Mouse (Mus musculus): ENCODE measurements around the gene Gm3336.

Gene Gm3336

DNA sequence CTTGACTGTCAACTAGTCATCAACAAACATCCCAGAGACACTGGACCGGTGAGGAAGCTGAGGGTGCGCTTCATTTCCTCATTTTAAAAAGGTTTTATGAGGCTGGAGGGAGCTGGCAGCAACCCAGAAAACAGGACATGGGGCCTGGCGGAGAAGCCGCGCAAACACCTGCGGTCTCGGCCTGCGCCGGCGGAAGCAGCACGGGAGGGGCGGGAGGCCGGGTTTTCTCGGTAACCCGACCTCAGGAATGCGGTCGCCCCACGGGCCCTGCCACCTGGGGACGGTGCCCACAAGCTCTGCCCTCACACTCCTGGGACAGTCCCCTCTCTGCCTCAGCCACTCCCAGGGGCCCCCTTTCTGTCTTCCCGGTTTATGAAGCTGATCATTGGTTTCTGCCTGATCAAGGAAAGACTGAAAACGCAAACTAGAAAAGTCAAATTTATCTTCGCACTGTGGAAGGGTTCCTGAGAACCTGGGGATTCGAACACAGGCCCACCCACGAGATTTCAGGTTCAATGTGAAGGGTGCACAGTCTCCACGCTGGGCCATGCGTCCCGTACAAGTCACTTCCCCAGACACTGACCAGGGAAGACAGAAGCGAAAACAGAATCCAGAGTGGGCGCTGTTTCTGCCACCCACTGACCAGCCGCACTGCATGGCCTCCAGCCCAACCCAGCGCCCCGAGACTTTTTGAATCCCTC, 22.9 kb upstream of the Gm3336 start:
- DNase-seq (ENCODE audit: low spot score in 2 of 2) = no peak

GRCm38 (mm10) chr8:70696019-70696885, 22.1 kb upstream of the Gm3336 start:
- DNase-seq (ENCODE audit: low spot score in 2 of 2) = no peak

- DNase-seq (ENCODE audit: low spot score in 2 of 2) = no peak
These were observed 21.4 kb upstream of the Gm3336 start for GRCm38 (mm10) chr8:70696946-70697345.

DNA sequence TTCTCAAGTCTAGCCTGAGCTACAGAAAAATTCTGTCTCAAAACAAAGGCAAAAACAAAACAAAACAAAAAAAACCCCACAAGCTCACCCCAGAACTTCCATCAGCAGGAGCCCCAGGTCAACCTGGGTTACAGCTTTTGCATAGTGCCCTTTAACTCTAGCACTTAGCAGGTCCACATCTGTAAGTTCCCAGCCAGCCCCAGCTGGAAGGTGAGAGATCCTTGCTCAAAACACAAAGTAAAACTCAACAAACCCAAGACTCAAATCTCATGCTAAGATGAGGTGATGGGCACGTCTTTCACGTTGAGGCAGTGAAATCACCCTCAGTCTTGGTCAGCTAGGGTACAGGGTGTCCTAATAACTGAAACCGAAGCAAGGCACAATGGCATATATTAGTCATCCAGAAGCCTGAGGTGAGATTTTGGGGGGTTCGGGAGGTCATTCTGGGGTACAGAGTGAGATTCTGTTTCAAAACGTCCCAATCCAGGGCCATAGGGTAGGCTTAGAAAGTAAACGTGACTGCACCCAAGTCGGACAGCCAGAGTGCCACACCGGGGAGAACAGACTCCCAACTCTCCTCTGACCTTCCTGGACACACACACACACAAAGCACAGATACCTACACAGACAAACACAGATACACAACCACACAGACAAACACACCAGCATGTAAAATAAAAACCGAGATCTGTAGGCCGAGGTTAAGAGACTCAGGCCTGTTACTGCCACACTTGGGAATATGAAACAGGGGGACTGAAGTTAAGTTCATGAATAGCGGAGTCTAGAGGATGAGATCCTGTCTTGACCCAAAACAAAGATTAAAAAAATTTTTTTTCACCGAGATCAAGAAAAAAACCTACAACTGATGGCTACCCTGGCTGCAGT, 20.7 kb upstream of the Gm3336 start:
- no peak for DNase-seq (ENCODE audit: low spot score in 2 of 2)

DNA sequence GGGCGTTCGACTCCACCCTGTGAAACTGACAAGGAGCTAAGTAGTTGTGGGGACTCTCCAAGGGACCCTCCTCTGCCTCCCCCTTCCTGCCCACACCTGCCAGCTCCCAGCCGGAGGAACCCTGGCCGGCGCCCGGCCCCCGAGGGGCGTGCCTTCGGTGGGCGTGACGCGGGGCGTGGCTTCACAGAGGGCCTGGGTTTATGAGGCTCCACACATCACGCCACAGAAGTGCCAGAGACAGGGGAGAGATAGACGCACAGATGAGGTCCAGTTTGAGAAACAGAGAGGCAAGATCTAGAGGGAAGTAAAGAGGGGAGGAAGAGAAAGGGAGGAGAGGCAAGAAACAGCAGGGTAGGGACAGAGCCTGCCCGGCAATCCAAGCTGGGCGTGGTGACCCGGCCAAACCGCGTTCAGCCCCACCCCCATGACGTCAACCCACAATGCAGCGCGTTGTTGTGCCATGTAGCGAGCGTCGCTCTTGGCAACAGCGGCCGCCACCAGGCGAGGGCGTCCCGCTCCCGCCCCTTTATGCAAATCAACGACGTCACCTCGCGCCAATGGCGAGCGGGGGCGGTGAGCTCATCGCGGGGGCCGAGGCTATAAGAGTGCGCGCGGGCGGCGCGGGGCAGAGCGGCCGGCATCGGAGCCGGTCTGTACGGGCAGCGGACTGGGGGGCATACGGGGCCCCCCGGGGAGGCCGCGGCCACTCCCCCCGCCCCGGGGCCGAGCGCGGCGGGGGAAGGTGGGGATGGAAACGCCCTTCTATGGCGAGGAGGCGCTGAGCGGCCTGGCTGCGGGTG, 19.8 kb upstream of the Gm3336 start, which contains the start of gene Jund:
Gene Jund, plus strand, starts transcription at position 640 of the 800 bp plus-strand sequence.
- peak; percentile 97 to 98 for DNase-seq (ENCODE audit: low spot score in 2 of 2)

- DNase-seq (ENCODE audit: low spot score in 2 of 2) = peak; percentile 50 to 54
These were observed 19.1 kb upstream of the Gm3336 start for GRCm38 (mm10) chr8:70699116-70699833.

DNA sequence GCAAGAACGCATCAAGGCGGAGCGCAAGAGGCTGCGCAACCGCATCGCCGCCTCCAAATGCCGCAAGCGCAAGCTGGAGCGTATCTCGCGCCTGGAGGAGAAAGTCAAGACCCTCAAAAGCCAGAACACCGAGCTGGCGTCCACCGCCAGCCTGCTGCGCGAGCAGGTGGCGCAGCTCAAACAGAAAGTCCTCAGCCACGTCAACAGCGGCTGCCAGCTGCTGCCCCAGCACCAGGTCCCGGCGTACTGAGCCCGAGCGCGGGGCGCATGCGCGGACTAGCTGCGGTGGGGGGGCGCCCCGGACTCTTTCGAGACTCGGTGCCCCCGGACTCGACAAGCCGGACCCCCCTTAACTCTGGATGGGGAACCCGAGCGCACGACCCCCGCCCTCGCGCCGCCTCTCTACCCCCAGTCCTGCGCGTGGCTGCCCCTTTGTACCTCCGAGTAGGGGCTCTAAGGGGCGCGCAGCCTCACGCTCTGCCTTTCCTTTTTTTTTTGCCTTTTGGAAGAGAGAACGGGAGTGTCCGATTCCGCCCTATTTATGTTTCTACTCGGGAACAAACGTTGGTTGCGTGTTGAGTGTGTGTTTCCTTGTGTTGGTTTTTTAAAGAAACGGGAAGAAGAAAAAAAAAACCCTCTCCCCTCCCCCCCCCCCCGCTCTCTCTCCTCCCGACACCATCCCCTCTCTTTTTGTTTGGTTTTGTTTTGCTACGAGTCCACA, 18.3 kb upstream of the Gm3336 start:
- DNase-seq (ENCODE audit: low spot score in 2 of 2) = peak; percentile 79 to 80

GRCm38 (mm10) chr8:70700555-70700922, 17.8 kb upstream of the Gm3336 start:
- DNase-seq (ENCODE audit: low spot score in 2 of 2) = peak; percentile 83

GRCm38 (mm10) chr8:70701048-70701981, 17.0 kb upstream of the Gm3336 start:
- no peak for DNase-seq (ENCODE audit: low spot score in 2 of 2)

DNA sequence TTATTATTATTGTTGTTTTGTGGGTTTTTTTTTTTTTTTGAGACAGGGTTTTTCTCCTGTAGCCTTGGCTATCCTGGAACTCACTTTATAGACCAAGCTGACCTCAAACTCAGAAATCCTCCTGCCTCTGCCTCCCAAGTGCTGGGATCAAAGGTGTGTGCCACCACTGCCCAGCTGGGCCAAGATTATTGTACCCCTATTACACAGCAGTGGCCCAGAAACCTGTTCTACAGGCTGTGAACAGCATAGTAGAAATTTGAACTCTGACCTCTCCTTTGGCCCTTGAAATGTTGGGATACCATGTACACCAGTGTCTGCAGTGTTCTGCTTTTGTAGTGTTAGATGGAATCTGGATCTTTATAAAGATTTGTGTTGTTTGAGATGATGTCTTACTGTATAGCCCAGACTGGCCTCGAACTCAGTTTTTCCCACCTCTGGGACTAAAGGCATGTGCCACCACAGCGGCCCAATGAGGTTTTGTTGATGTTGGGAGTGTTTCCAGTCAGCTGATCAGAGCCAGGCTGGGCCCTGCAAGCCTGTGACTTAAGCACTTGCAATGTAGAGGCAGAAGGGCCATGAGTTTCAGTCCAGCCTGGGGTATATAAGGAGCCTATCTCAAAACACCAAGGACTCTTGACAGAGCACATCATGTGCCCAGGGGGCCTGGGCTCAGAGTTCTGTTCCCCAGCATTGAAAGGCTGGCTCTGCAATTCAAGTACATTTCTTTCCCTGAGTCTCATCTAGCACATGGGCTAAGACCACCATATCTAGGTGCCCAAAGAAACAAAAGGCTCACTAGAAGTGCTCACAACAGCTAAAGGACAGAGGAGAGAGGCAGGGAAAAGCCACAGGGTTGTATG, 16.1 kb upstream of the Gm3336 start:
- no peak for DNase-seq (ENCODE audit: low spot score in 2 of 2)

DNA sequence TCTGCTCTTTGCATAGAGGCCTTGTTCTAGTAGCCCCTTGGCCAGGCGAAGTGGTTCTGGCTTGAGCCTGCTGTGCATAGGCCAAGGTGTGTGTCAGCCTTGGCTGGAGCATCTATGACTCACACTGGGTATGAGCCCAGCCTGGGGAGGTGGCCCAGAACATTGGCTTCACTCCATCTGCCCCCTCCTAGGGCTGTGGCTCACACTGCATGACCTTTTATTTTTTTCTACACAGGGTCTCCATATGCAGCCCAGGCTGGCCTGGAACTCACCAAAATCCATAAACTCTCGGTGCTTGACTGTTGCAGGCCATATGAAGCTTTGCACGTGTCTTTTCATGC, 15.5 kb upstream of the Gm3336 start:
- DNase-seq (ENCODE audit: low spot score in 2 of 2) = no peak

GRCm38 (mm10) chr8:70703287-70703686, 15.1 kb upstream of the Gm3336 start, which contains the start of gene Iqcn:
Gene Iqcn (plus strand): TSS chr8:70703457.
- no peak for DNase-seq (ENCODE audit: low spot score in 2 of 2)

DNA sequence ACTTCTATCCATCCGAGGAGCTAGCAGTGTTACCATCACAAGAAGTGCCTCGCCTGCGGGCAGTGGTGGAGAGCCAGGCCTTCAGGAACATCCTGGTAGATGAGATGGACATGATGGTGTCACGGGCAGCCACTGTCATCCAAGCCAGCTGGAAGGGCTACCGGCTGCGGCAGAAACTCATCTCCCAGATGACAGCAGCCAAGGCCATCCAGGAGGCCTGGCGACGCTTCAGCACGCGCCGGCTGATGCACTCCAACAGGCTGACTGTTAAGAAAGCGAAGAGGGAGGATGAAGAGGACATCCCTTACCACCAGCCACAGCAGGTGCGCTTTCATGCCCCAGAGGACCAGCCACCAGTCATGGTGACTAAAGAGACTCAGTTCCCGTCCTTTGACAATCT, 10.1 kb upstream of the Gm3336 start:
- DNase-seq (ENCODE audit: low spot score in 2 of 2) = no peak

GRCm38 (mm10) chr8:70709794-70710193, 8.5 kb upstream of the Gm3336 start:
- no peak for DNase-seq (ENCODE audit: low spot score in 2 of 2)

DNA sequence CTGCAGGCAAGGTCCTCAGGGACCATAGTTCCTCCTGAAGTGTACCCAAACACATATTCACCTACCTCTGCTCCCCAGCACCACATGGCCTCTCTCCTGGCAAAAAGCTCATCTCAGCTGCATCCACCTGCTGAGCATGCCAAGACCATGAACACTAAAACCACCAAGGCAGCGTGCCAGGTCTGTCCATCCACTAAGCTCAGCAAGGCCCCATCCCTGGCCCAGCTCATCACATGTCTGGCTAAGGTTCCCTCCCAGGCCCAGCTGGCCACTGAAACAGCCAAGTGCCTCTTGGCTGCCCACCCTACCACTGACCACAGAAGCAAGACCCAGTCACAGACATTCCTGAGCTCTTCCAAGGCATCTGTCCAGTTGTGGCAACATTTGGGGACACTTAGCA, 8.0 kb upstream of the Gm3336 start:
- no peak for DNase-seq (ENCODE audit: low spot score in 2 of 2)

GRCm38 (mm10) chr8:70711041-70711440, 7.3 kb upstream of the Gm3336 start:
- DNase-seq (ENCODE audit: low spot score in 2 of 2) = no peak

DNA sequence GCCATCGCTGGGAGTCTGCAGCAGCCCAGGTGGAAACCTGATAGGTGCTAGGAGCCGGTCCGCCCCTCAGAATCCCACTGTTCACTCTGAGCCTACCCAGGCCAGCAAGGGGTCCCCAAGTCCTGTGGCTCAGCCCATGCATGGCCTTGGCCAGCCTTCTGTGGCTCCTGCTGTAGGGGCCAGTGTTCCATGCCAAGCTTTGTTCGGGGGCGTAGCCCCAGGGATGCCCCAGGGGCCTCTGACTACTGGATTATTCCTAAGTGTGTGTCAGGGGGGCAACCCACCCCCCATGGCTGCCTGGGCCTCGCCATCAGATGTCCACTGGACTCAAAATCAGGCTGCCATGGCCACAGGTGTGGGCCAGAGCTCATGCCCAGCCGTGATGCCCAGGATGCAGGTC, 4.4 kb upstream of the Gm3336 start:
- no peak for DNase-seq (ENCODE audit: low spot score in 2 of 2)

DNA sequence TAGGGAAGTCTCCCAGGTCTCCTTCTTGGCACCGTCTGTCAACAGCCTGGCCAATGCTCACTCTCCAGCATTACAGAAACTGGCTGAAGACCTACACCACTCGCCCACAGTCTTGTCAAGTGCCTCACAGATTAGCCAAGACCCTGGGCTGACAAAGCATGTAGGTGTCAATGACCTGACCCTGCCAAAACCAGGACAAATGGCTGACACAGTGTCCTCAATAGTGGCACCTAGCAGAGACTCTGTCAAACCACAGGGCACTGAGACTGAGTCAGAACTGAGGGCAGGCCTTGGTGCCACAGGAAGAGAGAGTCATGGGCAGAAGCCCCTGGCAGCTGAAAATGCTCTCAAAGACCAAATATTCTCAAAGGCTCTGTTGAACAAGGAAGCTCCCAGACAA, 3.3 kb upstream of the Gm3336 start:
- no peak for DNase-seq (ENCODE audit: low spot score in 2 of 2)

Data from frontal cortex, postnatal 14 days (tissue).